Mouse (Mus musculus) CH12.LX (cell line): ENCODE data around the gene Chchd6.

Source experiments
- BHLHE40 ChIP-seq: IDR thresholded peaks from 2 replicates; pipeline ENCODE4 v1.6.1; 2011; ENCODE audit warnings: mild to moderate bottlenecking, low read depth, low read length, improper control_type of control experiment
- CHD1 ChIP-seq: IDR thresholded peaks from 2 replicates; pipeline ENCODE4 v1.6.1; 2012; ENCODE audit warnings: low read depth, low read length, improper control_type of control experiment, inconsistent platforms
- CTCF ChIP-seq, 2 experiments: IDR thresholded peaks in 1 of 2; conservative IDR thresholded peaks in 1 of 2; 2 replicates each; pipeline ENCODE4 v1.5.1; 2011 to 2012; ENCODE audit warnings: low read depth in 2 of 2, low read length in 2 of 2, improper control_type of control experiment in 1 of 2, inconsistent platforms in 1 of 2, mild to moderate bottlenecking in 1 of 2, moderate library complexity in 1 of 2
- EP300 ChIP-seq: IDR thresholded peaks from 2 replicates; pipeline ENCODE4 v1.6.1; 2011; ENCODE audit warnings: low read length, improper control_type of control experiment
- KAT2A ChIP-seq: IDR thresholded peaks from 2 replicates; pipeline ENCODE4 v1.6.1; 2012; ENCODE audit warnings: low read length, improper control_type of control experiment, inconsistent platforms; ENCODE audit not compliant: insufficient replicate concordance
- MAFK ChIP-seq: IDR thresholded peaks from 2 replicates; pipeline ENCODE4 v1.6.1; 2011; ENCODE audit warnings: low read length, improper control_type of control experiment; ENCODE audit not compliant: insufficient replicate concordance
- MAZ ChIP-seq: IDR thresholded peaks from 2 replicates; pipeline ENCODE4 v1.6.1; 2012; ENCODE audit warnings: low read depth, mild to moderate bottlenecking, inconsistent platforms, low read length, improper control_type of control experiment, moderate library complexity
- MXI1 ChIP-seq: IDR thresholded peaks from 2 replicates; pipeline ENCODE4 v1.6.1; 2011; ENCODE audit warnings: mild to moderate bottlenecking, low read depth, low read length, improper control_type of control experiment
- POLR2A ChIP-seq: IDR thresholded peaks from 2 replicates; pipeline ENCODE4 v1.6.1; 2011; ENCODE audit warnings: low read depth, mild to moderate bottlenecking, improper control_type of control experiment, low read length
- SMC3 ChIP-seq: IDR thresholded peaks from 2 replicates; pipeline ENCODE4 v1.6.1; 2011; ENCODE audit warnings: low read depth, low read length, improper control_type of control experiment
- TCF12 ChIP-seq: IDR thresholded peaks from 2 replicates; pipeline ENCODE4 v1.6.1; 2014; ENCODE audit warnings: low read depth, mild to moderate bottlenecking, inconsistent platforms, low read length, improper control_type of control experiment
- ZNF384 ChIP-seq: IDR thresholded peaks from 2 replicates; pipeline ENCODE4 v1.6.1; 2012; ENCODE audit warnings: low read depth, low read length, improper control_type of control experiment, inconsistent platforms

- no peak for TF ChIP-seq CTCF (conservative IDR thresholded peaks at IDR 0.05 in 1 of 2, IDR thresholded peaks at IDR 0.05 in 1 of 2; ENCODE audit: low read depth in 2 of 2, low read length in 2 of 2)
- TF ChIP-seq MXI1: no peak
- TF ChIP-seq TCF12: no peak
- no peak for TF ChIP-seq CHD1
- no peak for TF ChIP-seq POLR2A
- TF ChIP-seq MAZ: no peak
- no peak for TF ChIP-seq BHLHE40
- TF ChIP-seq EP300: no peak
- no peak for TF ChIP-seq ZNF384
- no peak for TF ChIP-seq SMC3
- TF ChIP-seq KAT2A: no peak
- TF ChIP-seq MAFK: no peak
Measured at GRCm38 (mm10) chr6:89354076-89354475, 241.4 kb downstream of the Chchd6 start.
